Mouse (Mus musculus) brown adipose tissue, adult 24 weeks (tissue): ENCODE measurements around the gene Olfr1053. TPM values are rescaled to one million over a fixed set of nuclear protein-coding genes. Genes with fewer than 3 reads are reported as not detected.
"Not testable (repeated sequence)": the region's sequence is repeated elsewhere in the genome, so short reads cannot be mapped to it uniquely, and the experiment has no call there.

Source experiments
- H3K27ac ChIP-seq: fragments of 200-500 bp; replicated peaks from 2 replicates; pipeline ENCODE4 v1.5.1; 2012; ENCODE audit warnings: low read depth, mild to moderate bottlenecking, low read length
- H3K4me1 ChIP-seq: fragments of 200-500 bp; 2 replicates; pipeline ENCODE4 v1.6.1; 2012; ENCODE audit warnings: low read length, mixed read lengths; ENCODE audit not compliant: control insufficient read depth, insufficient read depth, insufficient read length
- H3K4me3 ChIP-seq: fragments of 200-500 bp; 2 replicates; pipeline ENCODE4 v1.5.1; 2012; ENCODE audit warnings: low read depth, mild to moderate bottlenecking, low read length, moderate library complexity; ENCODE audit not compliant: insufficient read depth
- polyA plus RNA-seq: library from polyadenylated mRNA; stranded (reverse); fragments of >200 nt; gene quantifications from 2 replicates; pipeline ENCODE4 v1.2.4, GENCODE M21; 2012; ENCODE audit not compliant: missing spikeins, insufficient read depth, insufficient read length

Olfr1053 gene
- not detected in 2 replicates for polyA plus RNA-seq

- Histone ChIP-seq H3K4me1 (no peaks in the 10 kb centered on the region), H3K4me3 (no peak within 1 kb of the TSS), H3K27ac (no peak within 1 kb of the TSS)
Measured at GRCm38 (mm10) chr2:86315184-86315583, at the start of gene Olfr1053. TSS of gene Olfr1053 (minus strand) at chr2:86315284.

- no peaks in the 10 kb centered on the region for H3K4me1 ChIP-seq
- H3K27ac ChIP-seq: no peak within 1 kb of the TSS
- no peak within 1 kb of the TSS for H3K4me3 ChIP-seq
Measured at GRCm38 (mm10) chr2:86362369-86362768, 47.3 kb upstream of the Olfr1053 start, which contains the start of gene Olfr1056. TSS of gene Olfr1056 (minus strand) at chr2:86362469.

- not testable (repeated sequence) for H3K4me3 ChIP-seq, H3K4me1 ChIP-seq, H3K27ac ChIP-seq
Measured at GRCm38 (mm10) chr2:86351751-86352150, 36.7 kb upstream of the Olfr1053 start.

- no peak within 1 kb of the TSS for H3K27ac ChIP-seq
- H3K4me1 ChIP-seq: no peaks in the 10 kb centered on the region
- no peak within 1 kb of the TSS for H3K4me3 ChIP-seq
Measured at GRCm38 (mm10) chr2:86350184-86350583, 35.1 kb upstream of the Olfr1053 start, which contains the start of gene Olfr1055. TSS of gene Olfr1055 (minus strand) at chr2:86350284.

GRCm38 (mm10) chr2:86335333-86335732 is 20.2 kb upstream of the Olfr1053 start, which contains the start of gene Olfr1054:
TSS of gene Olfr1054 (minus strand) at chr2:86335433.
- no peaks in the 10 kb centered on the region for H3K4me1 ChIP-seq
- no peak within 1 kb of the TSS for H3K4me3 ChIP-seq
- no peak within 1 kb of the TSS for H3K27ac ChIP-seq

GRCm38 (mm10) chr2:86292155-86292554 is 22.9 kb downstream of the Olfr1053 start, which contains the start of gene Olfr1052:
TSS of gene Olfr1052 (plus strand) at chr2:86292455.
- no peak within 1 kb of the TSS for H3K27ac ChIP-seq
- no peaks in the 10 kb centered on the region for H3K4me1 ChIP-seq
- no peak within 1 kb of the TSS for H3K4me3 ChIP-seq

- not testable (repeated sequence) for H3K4me1 ChIP-seq, H3K4me3 ChIP-seq, H3K27ac ChIP-seq
Measured at GRCm38 (mm10) chr2:86278988-86279387, 36.1 kb downstream of the Olfr1053 start, which contains the start of gene Olfr1051. TSS of gene Olfr1051 (minus strand) at chr2:86279088.

Other genes with a start within 250 kb of the Olfr1053 start
- not detected in 2 replicates for gene Olfr1036, start 241.3 kb downstream of the Olfr1053 start, polyA plus RNA-seq
- gene Olfr1037, start 227.9 kb downstream of the Olfr1053 start, polyA plus RNA-seq: not detected in 2 replicates
- gene Olfr1039, start 179.4 kb downstream of the Olfr1053 start, polyA plus RNA-seq: not detected in 2 replicates
- not detected in 2 replicates for gene Olfr1040, start 168.6 kb downstream of the Olfr1053 start, polyA plus RNA-seq
- gene Olfr1042, start 153.4 kb downstream of the Olfr1053 start, polyA plus RNA-seq: not detected in 2 replicates
- not detected in 2 replicates for gene Olfr1043, start 147.8 kb downstream of the Olfr1053 start, polyA plus RNA-seq
- gene Olfr1044, start 137.5 kb downstream of the Olfr1053 start, polyA plus RNA-seq: not detected in 2 replicates
- not detected in 2 replicates for gene Olfr52, start 129.6 kb downstream of the Olfr1053 start, polyA plus RNA-seq
- gene Olfr1045, start 112.3 kb downstream of the Olfr1053 start, polyA plus RNA-seq: not detected in 2 replicates
- gene Olfr1046, start 96.0 kb downstream of the Olfr1053 start, polyA plus RNA-seq: not detected in 2 replicates
- not detected in 2 replicates for gene Olfr1047, start 83.9 kb downstream of the Olfr1053 start, polyA plus RNA-seq
- gene Olfr1048, start 75.0 kb downstream of the Olfr1053 start, polyA plus RNA-seq: not detected in 2 replicates
- not detected in 2 replicates for gene Olfr1049, start 57.0 kb downstream of the Olfr1053 start, polyA plus RNA-seq
- not detected in 2 replicates for gene Olfr1051, start 36.2 kb downstream of the Olfr1053 start, polyA plus RNA-seq
- gene Olfr1052, start 22.8 kb downstream of the Olfr1053 start, polyA plus RNA-seq: not detected in 2 replicates
- not detected in 2 replicates for gene Olfr1054, start 20.1 kb upstream of the Olfr1053 start, polyA plus RNA-seq
- not detected in 2 replicates for gene Olfr1055, start 35.0 kb upstream of the Olfr1053 start, polyA plus RNA-seq
- not detected in 2 replicates for gene Olfr1056, start 47.2 kb upstream of the Olfr1053 start, polyA plus RNA-seq
- not detected in 2 replicates for gene Olfr1057, start 63.1 kb upstream of the Olfr1053 start, polyA plus RNA-seq
- gene Olfr1058, start 73.3 kb upstream of the Olfr1053 start, polyA plus RNA-seq: not detected in 2 replicates
- gene Olfr1061, start 98.8 kb upstream of the Olfr1053 start, polyA plus RNA-seq: not detected in 2 replicates
- not detected in 2 replicates for gene Olfr1062, start 111.5 kb upstream of the Olfr1053 start, polyA plus RNA-seq
- gene Olfr1065, start 135.3 kb upstream of the Olfr1053 start, polyA plus RNA-seq: not detected in 2 replicates
- gene Olfr1066, start 141.0 kb upstream of the Olfr1053 start, polyA plus RNA-seq: not detected in 2 replicates
- not detected in 2 replicates for gene Olfr228, start 172.1 kb upstream of the Olfr1053 start, polyA plus RNA-seq
- gene Olfr1076, start 193.2 kb upstream of the Olfr1053 start, polyA plus RNA-seq: not detected in 2 replicates
- gene Olfr1079, start 227.2 kb upstream of the Olfr1053 start, polyA plus RNA-seq: not detected in 2 replicates
- not detected in 2 replicates for gene Olfr1080, start 243.0 kb upstream of the Olfr1053 start, polyA plus RNA-seq